Mouse (Mus musculus) MEL (cell line): Measurements from ENCODE around the gene Psma4. TPM values are rescaled to one million over a fixed set of nuclear protein-coding genes. Genes with fewer than 3 reads are reported as not detected.

Experiments used
- DNase-seq: peaks from one replicate; pipeline ENCODE4 v3.0.0; 2011; ENCODE audit warnings: low read depth, low spot score
- H3K27ac ChIP-seq: 2 replicates; pipeline ENCODE4 v1.5.1; 2012; ENCODE audit warnings: low read depth, mild to moderate bottlenecking, control low read depth, low read length, moderate library complexity; ENCODE audit not compliant: control insufficient read depth
- H3K27me3 ChIP-seq, 2 experiments: fragments of 150-350 bp in 1 of 2; sonication (generic) in 1 of 2; 2 replicates each; pipeline ENCODE4 v1.6.1; 2012; ENCODE audit warnings: low read length in 2 of 2, mild to moderate bottlenecking in 2 of 2, improper control_type of control experiment in 1 of 2, moderate library complexity in 1 of 2; ENCODE audit not compliant: insufficient read depth in 2 of 2, control insufficient read depth in 1 of 2
- H3K36me3 ChIP-seq, 2 experiments: 2 replicates each; pipeline ENCODE4 v1.6.1; 2012 to 2014; ENCODE audit warnings: low read length in 2 of 2, improper control_type of control experiment in 1 of 2, inconsistent platforms in 1 of 2, mild to moderate bottlenecking in 1 of 2; ENCODE audit not compliant: insufficient read depth in 2 of 2, control insufficient read depth in 1 of 2
- H3K4me1 ChIP-seq, 2 experiments: fragments of 150-350 bp in 1 of 2; sonication (generic) in 1 of 2; 2 replicates each; pipeline ENCODE4 v1.6.1; 2012; ENCODE audit warnings: low read length in 2 of 2, improper control_type of control experiment in 1 of 2, mild to moderate bottlenecking in 1 of 2; ENCODE audit not compliant: insufficient read depth in 2 of 2, control insufficient read depth in 1 of 2
- H3K4me3 ChIP-seq, 2 experiments: fragments of 150-350 bp in 1 of 2; sonication (generic) in 1 of 2; 2 replicates each; pipeline ENCODE4 v1.5.1; 2012; ENCODE audit warnings: low read depth in 2 of 2, low read length in 2 of 2, mild to moderate bottlenecking in 2 of 2, moderate library complexity in 2 of 2, control low read depth in 1 of 2, improper control_type of control experiment in 1 of 2; ENCODE audit not compliant: control insufficient read depth in 1 of 2, insufficient read depth in 1 of 2
- H3K79me2 ChIP-seq: 2 replicates; pipeline ENCODE4 v1.6.1; 2012; ENCODE audit warnings: mild to moderate bottlenecking, low read length, moderate library complexity; ENCODE audit not compliant: control insufficient read depth, poor library complexity, insufficient read depth
- H3K9ac ChIP-seq: 2 replicates; pipeline ENCODE4 v1.6.1; 2012; ENCODE audit warnings: low read depth, mild to moderate bottlenecking, control low read depth, low read length, moderate library complexity; ENCODE audit not compliant: control insufficient read depth, poor library complexity, severe bottlenecking
- H3K9me3 ChIP-seq: fragments of 150-350 bp; sonication (generic); replicated peaks from 2 replicates; pipeline ENCODE4 v1.6.1; 2012; ENCODE audit warnings: mild to moderate bottlenecking, low read length, improper control_type of control experiment, moderate library complexity; ENCODE audit not compliant: insufficient read depth
- CTCF ChIP-seq, 3 experiments: IDR thresholded peaks in 2 of 3; conservative IDR thresholded peaks in 1 of 3; 2 replicates each; pipeline ENCODE4 v1.5.1; 2011 to 2012; ENCODE audit warnings: low read length in 3 of 3, low read depth in 2 of 3, mild to moderate bottlenecking in 2 of 3, improper control_type of control experiment in 1 of 3, inconsistent platforms in 1 of 3, mixed read lengths in 1 of 3, moderate library complexity in 1 of 3; ENCODE audit not compliant: control insufficient read depth in 1 of 3, insufficient read depth in 1 of 3, poor library complexity in 1 of 3, severe bottlenecking in 1 of 3
- ELF1 ChIP-seq: IDR thresholded peaks from 2 replicates; pipeline ENCODE4 v1.6.1; 2014; ENCODE audit warnings: low read depth, mild to moderate bottlenecking, inconsistent platforms, low read length, improper control_type of control experiment, moderate library complexity
- EP300 ChIP-seq, 2 experiments: IDR thresholded peaks; 2 replicates each; pipeline ENCODE4 v1.6.1; 2011; ENCODE audit warnings: improper control_type of control experiment in 2 of 2, low read length in 2 of 2, low read depth in 1 of 2, mild to moderate bottlenecking in 1 of 2
- ETS1 ChIP-seq: IDR thresholded peaks from 2 replicates; pipeline ENCODE4 v1.6.1; 2012; ENCODE audit warnings: low read depth, mild to moderate bottlenecking, inconsistent platforms, low read length, improper control_type of control experiment, moderate library complexity
- GABPA ChIP-seq: IDR thresholded peaks from 2 replicates; pipeline ENCODE4 v1.6.1; 2012; ENCODE audit warnings: low read depth, mild to moderate bottlenecking, inconsistent platforms, low read length, improper control_type of control experiment, moderate library complexity
- MAFK ChIP-seq: IDR thresholded peaks from 2 replicates; pipeline ENCODE4 v1.6.1; 2011; ENCODE audit warnings: low read depth, mild to moderate bottlenecking, low read length, improper control_type of control experiment, borderline replicate concordance
- MEF2A ChIP-seq: IDR thresholded peaks from 2 replicates; pipeline ENCODE4 v1.6.1; 2014; ENCODE audit warnings: low read depth, mild to moderate bottlenecking, inconsistent platforms, low read length, improper control_type of control experiment; ENCODE audit not compliant: poor library complexity, insufficient replicate concordance, severe bottlenecking; ENCODE audit errors: extremely low read depth
- MXI1 ChIP-seq: IDR thresholded peaks from 2 replicates; pipeline ENCODE4 v1.6.1; 2011; ENCODE audit warnings: mild to moderate bottlenecking, low read depth, low read length, improper control_type of control experiment
- MYC ChIP-seq: IDR thresholded peaks from 2 replicates; pipeline ENCODE4 v1.6.1; 2011; ENCODE audit warnings: low read depth, mild to moderate bottlenecking, low read length, improper control_type of control experiment, moderate library complexity
- POLR2A ChIP-seq, 2 experiments: IDR thresholded peaks; 2 replicates each; pipeline ENCODE4 v1.6.1; 2011 to 2012; ENCODE audit warnings: low read length in 2 of 2, mild to moderate bottlenecking in 2 of 2, control low read depth in 1 of 2, improper control_type of control experiment in 1 of 2, low read depth in 1 of 2, moderate library complexity in 1 of 2; ENCODE audit not compliant: control insufficient read depth in 1 of 2, insufficient read depth in 1 of 2, poor library complexity in 1 of 2
- POLR2AphosphoS5 ChIP-seq: IDR thresholded peaks from 2 replicates; pipeline ENCODE4 v1.6.1; 2012; ENCODE audit warnings: low read depth, borderline replicate concordance, mild to moderate bottlenecking, inconsistent platforms, low read length, moderate library complexity, mixed read lengths
- RAD21 ChIP-seq: IDR thresholded peaks from 2 replicates; pipeline ENCODE4 v1.6.1; 2011; ENCODE audit warnings: mild to moderate bottlenecking, low read depth, low read length, improper control_type of control experiment
- SIN3A ChIP-seq: IDR thresholded peaks from 2 replicates; pipeline ENCODE4 v1.6.1; 2012; ENCODE audit warnings: low read length, improper control_type of control experiment, inconsistent platforms
- SMC3 ChIP-seq: IDR thresholded peaks from 2 replicates; pipeline ENCODE4 v1.6.1; 2011; ENCODE audit warnings: low read depth, low read length, improper control_type of control experiment
- TAL1 ChIP-seq: IDR thresholded peaks from 2 replicates; pipeline ENCODE4 v1.6.1; 2012; ENCODE audit warnings: mild to moderate bottlenecking, inconsistent platforms, low read length, moderate library complexity, mixed read lengths
- TCF12 ChIP-seq: IDR thresholded peaks from 2 replicates; pipeline ENCODE4 v1.6.1; 2014; ENCODE audit warnings: low read depth, mild to moderate bottlenecking, inconsistent platforms, low read length, improper control_type of control experiment, moderate library complexity
- UBTF ChIP-seq: IDR thresholded peaks from 2 replicates; pipeline ENCODE4 v1.6.1; 2012; ENCODE audit warnings: low read depth, mild to moderate bottlenecking, inconsistent platforms, low read length, improper control_type of control experiment, moderate library complexity, borderline replicate concordance; ENCODE audit not compliant: insufficient read depth
- USF2 ChIP-seq, 2 experiments: IDR thresholded peaks; 2 replicates each; pipeline ENCODE4 v1.6.1; 2011 to 2012; ENCODE audit warnings: improper control_type of control experiment in 2 of 2, low read length in 2 of 2, borderline replicate concordance in 1 of 2, inconsistent platforms in 1 of 2, low read depth in 1 of 2, mild to moderate bottlenecking in 1 of 2; ENCODE audit not compliant: insufficient read depth in 1 of 2
- ZKSCAN1 ChIP-seq: IDR thresholded peaks from 2 replicates; pipeline ENCODE4 v1.6.1; 2012; ENCODE audit warnings: low read depth, mild to moderate bottlenecking, inconsistent platforms, low read length, improper control_type of control experiment, moderate library complexity
- ZMIZ1 ChIP-seq: IDR thresholded peaks from 2 replicates; pipeline ENCODE4 v1.6.1; 2012; ENCODE audit warnings: low read depth, mild to moderate bottlenecking, inconsistent platforms, low read length, improper control_type of control experiment, moderate library complexity
- polyA plus RNA-seq, 2 experiments: library from polyadenylated mRNA; stranded (reverse) in 1 of 2; unstranded in 1 of 2; fragments of >175 nt in 1 of 2; fragments of >200 nt in 1 of 2; gene quantifications; 2 replicates each; pipeline versions ENCODE4 v1.2.1 to v1.2.4; 2012; ENCODE audit warnings: low replicate concordance in 2 of 2, low read depth in 1 of 2; ENCODE audit not compliant: insufficient read length in 2 of 2, insufficient read depth in 1 of 2, missing spikeins in 1 of 2
- total RNA-seq: library from RNA; depleted of rRNA; stranded (reverse); fragments of 300-350 nt; gene quantifications from 2 replicates; pipeline ENCODE4 v1.2.3, GENCODE M21; 2012

Gene Psma4
- total and polyA plus RNA-seq, 3 experiments = 310 to 764 (median 319) TPM

GRCm38 (mm10) chr9:54917010-54917677 is 33.4 kb upstream of the Psma4 start, which contains the start of gene Hykk:
Gene Hykk (plus strand): TSS chr9:54917283.
- H3K4me1 ChIP-seq = no peaks in the 10 kb centered on the region
- no peak within 1 kb of the TSS for H3K9ac ChIP-seq
- no peaks in the 10 kb centered on the region for H3K36me3 ChIP-seq
- no peak within 1 kb of the TSS for H3K4me3 ChIP-seq
- no peak for DNase-seq
- H3K79me2 ChIP-seq = no peaks in the 10 kb centered on the region
- no peaks in the 10 kb centered on the region for H3K9me3 ChIP-seq
- no peak for TF ChIP-seq RAD21
- TF ChIP-seq UBTF = no peak
- no peak for TF ChIP-seq MAFK
- no peak for TF ChIP-seq TAL1
- no peak for TF ChIP-seq ETS1
- no peak for TF ChIP-seq GABPA
- no peak for TF ChIP-seq USF2 (IDR thresholded peaks at IDR 0.05; ENCODE audit: borderline replicate concordance in 1 of 2, insufficient read depth in 1 of 2, low read depth in 1 of 2, low read length in 2 of 2)
- TF ChIP-seq MEF2A = no peak
- no peak for TF ChIP-seq EP300 (IDR thresholded peaks at IDR 0.05; ENCODE audit: low read depth in 1 of 2, low read length in 2 of 2)
- TF ChIP-seq ZMIZ1 = no peak
- no peak for TF ChIP-seq MYC
- no peak for TF ChIP-seq CTCF (IDR thresholded peaks at IDR 0.05 in 2 of 3, conservative IDR thresholded peaks at IDR 0.05 in 1 of 3; ENCODE audit: control insufficient read depth in 1 of 3, insufficient read depth in 1 of 3, low read depth in 2 of 3, low read length in 3 of 3, poor library complexity in 1 of 3, severe bottlenecking in 1 of 3)
- TF ChIP-seq MXI1 = no peak
- no peak within 1 kb of the TSS for H3K27ac ChIP-seq
- peaks cover 8% of the 10 kb centered on the region in 2 experiments for H3K27me3 ChIP-seq

GRCm38 (mm10) chr9:54918191-54918590 is 32.4 kb upstream of the Psma4 start:
- Histone ChIP-seq H3K27ac (no peak overlapping the region), H3K4me3 (no peak overlapping the region), H3K79me2 (no peaks in the 10 kb centered on the region), H3K9ac (no peak overlapping the region), H3K36me3 (no peaks in the 10 kb centered on the region), H3K27me3 (peaks cover 8% of the 10 kb centered on the region in 2 experiments), H3K9me3 (no peaks in the 10 kb centered on the region), H3K4me1 (no peaks in the 10 kb centered on the region)
- no peak for DNase-seq
- TF ChIP-seq TCF12 = no peak
- TF ChIP-seq SMC3 = no peak
- no peak for TF ChIP-seq ZKSCAN1
- no peak for TF ChIP-seq POLR2A (IDR thresholded peaks at IDR 0.05; ENCODE audit: control insufficient read depth in 1 of 2, insufficient read depth in 1 of 2, low read depth in 1 of 2, low read length in 2 of 2, poor library complexity in 1 of 2)
- TF ChIP-seq EP300 (IDR thresholded peaks at IDR 0.05; ENCODE audit: low read depth in 1 of 2, low read length in 2 of 2) = no peak
- no peak for TF ChIP-seq SIN3A
- no peak for TF ChIP-seq TAL1
- TF ChIP-seq ELF1 = no peak
- TF ChIP-seq POLR2AphosphoS5 = no peak
